Mouse (Mus musculus): ENCODE results near the gene Amd1.
A peak's percentile ranks its signal among the peaks of the same experiment; 100 is the strongest.

DNA sequence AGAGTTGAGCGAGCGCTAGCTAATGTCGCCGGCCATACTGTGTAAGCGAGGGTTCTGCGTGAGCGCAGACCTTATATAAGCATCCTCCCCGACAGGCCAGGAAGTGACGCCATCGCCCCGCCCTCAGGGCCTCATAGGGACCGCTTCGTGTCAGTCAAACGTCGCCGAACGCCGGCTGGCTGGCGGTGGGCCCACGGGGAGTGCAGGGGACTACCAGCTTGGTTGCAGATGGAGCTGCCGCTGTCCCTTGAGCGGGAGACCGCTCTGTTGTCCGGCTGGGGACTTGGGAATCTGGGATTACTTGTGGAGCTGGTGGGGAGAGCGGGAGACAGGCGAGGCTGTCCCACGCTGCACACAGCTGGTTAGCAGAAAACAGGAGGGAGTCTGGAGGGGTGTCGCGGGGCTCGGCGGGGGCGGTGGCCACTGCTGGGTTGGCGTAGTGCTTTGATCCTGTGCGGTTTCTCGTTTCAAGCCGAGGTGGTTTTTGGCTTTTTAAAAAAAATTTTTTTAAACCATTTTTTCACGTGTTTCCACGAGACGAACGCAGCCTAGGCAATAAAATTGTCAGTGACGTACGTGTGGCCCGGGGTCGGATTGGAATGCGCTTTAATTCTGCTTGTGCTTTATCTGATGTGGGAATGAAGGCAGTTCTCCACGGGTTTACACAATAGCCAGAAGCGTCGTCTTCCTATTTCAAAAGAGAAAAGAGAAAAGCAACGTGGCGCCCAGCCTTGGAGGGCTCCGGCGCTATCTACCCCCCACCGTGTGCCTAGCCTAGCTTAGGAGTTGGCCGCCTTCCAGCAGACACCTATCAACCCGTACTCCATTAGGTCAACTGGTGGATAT lies at the start of gene Amd1:
- TF ChIP-seq CHD2 (IDR thresholded peaks at IDR 0.05; ENCODE audit: low read depth, low read length) (peak; percentile 66), HCFC1 (IDR thresholded peaks at IDR 0.05; ENCODE audit: borderline replicate concordance, insufficient read depth, low read length) (no peak), ZC3H11A (IDR thresholded peaks at IDR 0.05; ENCODE audit: borderline replicate concordance, low read depth, low read length) (no peak), ZNF384 (IDR thresholded peaks at IDR 0.05; ENCODE audit: low read depth, low read length) (no peak), MAFK (IDR thresholded peaks at IDR 0.05; ENCODE audit: insufficient read depth, low read depth, low read length) (no peak)

All from ES-E14 (cell line).